Mouse (Mus musculus): ENCODE measurements around the gene Map3k7cl. TPM values are rescaled to one million over a fixed set of nuclear protein-coding genes. Genes with fewer than 3 reads are reported as not detected.

Gene Map3k7cl
- not detected in 2 replicates for polyA plus RNA-seq (2012; ENCODE audit: low replicate concordance)

DNA sequence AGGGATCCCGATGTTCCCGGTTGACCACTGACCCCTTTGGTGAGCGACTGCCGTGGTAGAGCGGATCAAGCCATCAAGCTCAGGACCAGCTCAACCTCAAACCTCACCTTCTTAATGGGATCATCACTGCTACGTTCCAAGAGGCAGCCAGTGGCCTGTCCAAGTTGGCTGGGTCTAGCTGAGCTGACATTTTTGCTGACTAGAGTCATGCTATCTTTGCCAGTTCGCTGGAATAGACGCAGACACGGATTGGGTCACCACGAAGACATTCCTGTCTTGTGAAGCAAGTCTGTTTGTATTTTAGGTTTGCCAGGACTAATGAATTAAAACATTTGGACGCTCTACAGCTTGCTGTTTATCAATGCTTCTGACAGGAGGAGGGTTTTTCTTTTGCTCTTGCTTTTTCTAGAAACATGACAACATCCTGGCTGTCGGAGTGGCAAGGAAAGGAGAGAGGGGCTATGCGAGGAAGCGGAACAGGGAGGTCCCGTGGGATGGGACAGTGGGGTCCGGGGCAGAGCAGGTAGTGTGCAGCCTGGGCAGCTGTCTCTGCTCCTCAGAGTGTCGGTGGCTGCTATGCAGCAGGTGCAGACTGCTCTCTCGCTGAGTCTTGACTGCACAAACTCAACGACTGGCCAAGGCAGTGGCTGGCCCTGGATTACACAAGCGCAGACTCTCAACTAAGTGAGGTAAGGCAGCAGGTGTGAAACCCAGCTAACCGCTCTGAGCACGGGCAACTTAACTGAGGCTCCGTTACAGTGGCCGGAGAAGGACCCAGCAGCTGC is at the start of gene Map3k7cl:
TSS of gene Map3k7cl (plus strand) at position 424 of the 785 bp plus-strand sequence.

Other genes with a start within 250 kb of the Map3k7cl start
- 2.6 and 5.3 TPM in 2 replicates for gene N6amt1, start 199.1 kb upstream of the Map3k7cl start, polyA plus RNA-seq (2012; ENCODE audit: low replicate concordance)
- gene Ltn1, start 120.7 kb upstream of the Map3k7cl start, polyA plus RNA-seq (2012; ENCODE audit: low replicate concordance) = 1.5 and 2.2 TPM in 2 replicates
- 1.2 and 1.6 TPM in 2 replicates for gene Rwdd2b, start 112.8 kb upstream of the Map3k7cl start, polyA plus RNA-seq (2012; ENCODE audit: low replicate concordance)
- gene Usp16, start 98.6 kb upstream of the Map3k7cl start, polyA plus RNA-seq (2012; ENCODE audit: low replicate concordance) = 8.3 and 26.4 TPM in 2 replicates
- gene Cct8, start 57.5 kb upstream of the Map3k7cl start, polyA plus RNA-seq (2012; ENCODE audit: low replicate concordance) = 29.1 and 35.0 TPM in 2 replicates
- 12.2 and 18.7 TPM in 2 replicates for gene Bach1, start 145.6 kb downstream of the Map3k7cl start, polyA plus RNA-seq (2012; ENCODE audit: low replicate concordance)